Comparison of ENCODE assay signal across 9 mouse cellular contexts in the genomic region with DNA sequence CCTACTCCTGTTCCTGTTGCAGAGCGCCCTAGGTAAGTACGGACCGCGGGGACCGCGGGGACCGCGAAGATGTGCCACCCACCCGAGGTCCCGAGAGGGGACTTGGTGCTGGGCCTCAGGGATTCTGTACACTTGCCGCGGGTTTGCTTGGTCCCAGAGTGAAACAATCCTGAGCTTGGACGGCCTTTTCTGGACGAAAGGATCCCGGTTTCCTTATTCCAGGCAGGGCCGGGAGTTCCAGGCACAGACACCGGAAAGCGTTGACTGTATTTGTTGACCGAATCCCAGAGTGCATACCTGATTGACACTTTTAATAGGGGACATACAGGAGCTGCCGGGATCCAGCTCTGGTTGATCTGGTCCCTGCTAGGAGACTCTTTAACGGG. TPM values are rescaled to one million over a fixed set of nuclear protein-coding genes. Genes with fewer than 3 reads are reported as not detected.
DNase-seq lines count a peak whose midpoint lies in the region; ATAC-seq and TF ChIP-seq lines count a peak whose summit lies in the region.
"Had no signal": no experiment of that assay in that cellular context is flagged by ENCODE, and none has a peak within 500 bp of the region (broad histone marks: within the 10 kb centered on the region; RNA-seq: fewer than 3 reads in every experiment).

No protein-coding gene starts in this region.

- H3K36me3 ChIP-seq in megakaryocyte, embryonic 14.5 days (replicated peaks; ENCODE audit: low read length), result no peaks in the 10 kb centered on the region
- no peaks in the 10 kb centered on the region for H3K36me3 ChIP-seq in forebrain, embryonic 10.5 days (replicated peaks)
- H3K36me3 ChIP-seq in limb, embryonic 12.5 days, result no peaks in the 10 kb centered on the region
- H3K36me3 ChIP-seq in small intestine, adult 2 months (ENCODE audit: control insufficient read depth, insufficient read depth, low read length), result no peaks in the 10 kb centered on the region

- no peak for TF ChIP-seq POLR2A in small intestine, adult 2 months (IDR thresholded peaks at IDR 0.05; ENCODE audit: low read depth, low read length)

- DNase-seq in forebrain, embryonic 10.5 days (ENCODE audit: extremely low spot score, low spot score), result no peak
- no peak for DNase-seq in cerebellum, adult 9-11 months
- no peak for DNase-seq in layer of hippocampus, adult 8-10 months (ENCODE audit: low spot score in 2 of 2)
- DNase-seq: left cerebral cortex, postnatal 4 days had no signal

- 0 out of 2 replicates have a peak, but pooled peaks have one; percentile 8 for TF ChIP-seq CTCF in small intestine, adult 2 months (IDR thresholded peaks at IDR 0.05; ENCODE audit: extremely low read depth, insufficient read length, insufficient replicate concordance, low read depth, low read length)

- peaks cover 16% of the 10 kb centered on the region for H3K4me1 ChIP-seq in megakaryocyte, embryonic 14.5 days
- peaks cover 23% of the 10 kb centered on the region for H3K4me1 ChIP-seq in forebrain, embryonic 10.5 days
- peaks cover 8% of the 10 kb centered on the region; the same call in 1 of the 2 replicates for H3K4me1 ChIP-seq in limb, embryonic 12.5 days (replicated peaks)
- H3K4me1 ChIP-seq in small intestine, adult 2 months (ENCODE audit: control insufficient read depth, insufficient read depth, insufficient read length, low read length), result peaks cover 21% of the 10 kb centered on the region

- peak overlapping the region; percentile 81 for H3K27ac ChIP-seq in forebrain, embryonic 10.5 days
- H3K27ac ChIP-seq in limb, embryonic 12.5 days, result no peak overlapping the region
- H3K27ac ChIP-seq in small intestine, adult 2 months (ENCODE audit: insufficient read depth, low read depth, low read length), result peak overlapping the region; percentile 60

- H3K9ac ChIP-seq in limb, embryonic 12.5 days (replicated peaks), result peak overlapping the region; percentile 68

- peak overlapping the region; percentile 89 for H3K4me3 ChIP-seq in megakaryocyte, embryonic 14.5 days (replicated peaks)
- H3K4me3 ChIP-seq in forebrain, embryonic 10.5 days, result peak overlapping the region; percentile 76
- peak overlapping the region; percentile 72 for H3K4me3 ChIP-seq in limb, embryonic 12.5 days (replicated peaks)
- H3K4me3 ChIP-seq in small intestine, adult 2 months (ENCODE audit: low read depth, low read length), result peak overlapping the region; percentile 89

- H3K27me3 ChIP-seq in megakaryocyte, embryonic 14.5 days (replicated peaks), result peaks cover 86% of the 10 kb centered on the region
- H3K27me3 ChIP-seq in forebrain, embryonic 10.5 days (ENCODE audit: poor library complexity, severe bottlenecking), result peaks cover 65% of the 10 kb centered on the region
- H3K27me3 ChIP-seq in limb, embryonic 12.5 days, result peaks cover 55% of the 10 kb centered on the region
- H3K27me3 ChIP-seq in small intestine, adult 2 months (ENCODE audit: control insufficient read depth, insufficient read depth, low read length), result peaks cover 4% of the 10 kb centered on the region; the same call in 1 of the 2 replicates

- WGBS in forebrain, embryonic 10.5 days, result under 1% methylated on average over 21 of the region's 21 CpGs
- under 1% methylated on average over 21 of the region's 21 CpGs for WGBS in limb, embryonic 12.5 days
- WGBS in small intestine, adult 2 months, result 1% methylated on average over 21 of the region's 21 CpGs

- H3K9me3 ChIP-seq in megakaryocyte, embryonic 14.5 days, result peaks cover 3% of the 10 kb centered on the region
- no peaks in the 10 kb centered on the region for H3K9me3 ChIP-seq in forebrain, embryonic 10.5 days
- no peaks in the 10 kb centered on the region for H3K9me3 ChIP-seq in limb, embryonic 12.5 days

- ATAC-seq in megakaryocyte, adult 5-6 weeks (ENCODE audit: poor library complexity, severe bottlenecking), result no peak
- no peak for ATAC-seq in limb, embryonic 12.5 days (ENCODE audit: insufficient number of reproducible peaks, insufficient read depth, low FRiP score, low TSS enrichment, low read depth)
- ATAC-seq in monocyte, adult 5-6 weeks (replicated peaks; ENCODE audit: insufficient number of reproducible peaks, low FRiP score, low TSS enrichment, poor library complexity, severe bottlenecking), result no peak

- H3K4me2 ChIP-seq in limb, embryonic 12.5 days, result peak overlapping the region; percentile 99

RNA-seq across cellular contexts. Expression of a gene that starts 0.5 kb away (rescaled TPM):
- not detected in 2 replicates for polyA plus RNA-seq in megakaryocyte, embryonic 14.5 days (2012; ENCODE audit: insufficient read depth, low replicate concordance)
- 8.6 and 10.8 TPM in 2 replicates for total RNA-seq in megakaryocyte, adult 5-6 weeks (2015)
- total RNA-seq in megakaryocyte, adult 5-6 weeks (2017), result 2.8 and 4.8 TPM in 2 replicates
- polyA plus RNA-seq in forebrain, embryonic 10.5 days (2016; fragmentation: Nextera tagmentation; extraction: Ambion mirVana), result 0.37 and 0.61 TPM in 2 replicates
- 0.81 and 0.95 TPM in 2 replicates for polyA plus RNA-seq in limb, embryonic 12.5 days (2016; fragmentation: Nextera tagmentation; extraction: Ambion mirVana)
- polyA plus RNA-seq in small intestine, adult 2 months (2012; rRNA removed), result 4.9 and 11.4 TPM in 2 replicates
- 0.53 TPM in 1 of 3 replicates, not detected in the others for total RNA-seq in monocyte, adult 5-6 weeks (2017)
- under 1 TPM; 0.16 to 0.52 (median 0.17) TPM for total RNA-seq in layer of hippocampus, adult 8-10 months (2022)

RNA-seq across cellular contexts. Expression of a gene that starts 41.4 kb away (rescaled TPM):
- polyA plus RNA-seq in megakaryocyte, embryonic 14.5 days (2012; ENCODE audit: insufficient read depth, low replicate concordance), result not detected in 2 replicates
- total RNA-seq in megakaryocyte, adult 5-6 weeks (2015), result not detected in 2 replicates
- total RNA-seq in megakaryocyte, adult 5-6 weeks (2017), result not detected in 2 replicates
- polyA plus RNA-seq in forebrain, embryonic 10.5 days (2016; fragmentation: Nextera tagmentation; extraction: Ambion mirVana), result not detected in 2 replicates
- polyA plus RNA-seq in limb, embryonic 12.5 days (2016; fragmentation: Nextera tagmentation; extraction: Ambion mirVana), result not detected in 2 replicates
- polyA plus RNA-seq in small intestine, adult 2 months (2012; rRNA removed), result 62.3 and 171 TPM in 2 replicates
- not detected in 3 replicates for total RNA-seq in monocyte, adult 5-6 weeks (2017)
- under 1 TPM in 1 of 4 experiments, not detected in 3; 0.21 TPM for total RNA-seq in layer of hippocampus, adult 8-10 months (2022)

Comparison
In these comparisons a context has a peak if more than half of its experiments do, and no peak if none do; other contexts are left out.
1. RNA of a gene that starts 41.4 kb away (polyA plus RNA-seq): 62.3 to 171 TPM in small intestine, adult 2 months; not detected in limb, embryonic 12.5 days, not detected in forebrain, embryonic 10.5 days and not detected in megakaryocyte, embryonic 14.5 days; every median in the first group is over 10 times any median in the second.
2. Peak in every context shown above with its lines, with median percentiles within 50 percentile points of each other: H3K4me3 ChIP-seq.